Mouse (Mus musculus) c-Kit-positive CD71-positive TER-119-positive erythroid progenitor cells, embryonic 14.5 days (primary cell): ENCODE data around the gene Ovca2.

ENCODE experiments used
- DNase-seq: peaks from one replicate; pipeline ENCODE4 v3.0.0-alpha.2; 2013; ENCODE audit warnings: low spot score

Gene Ovca2

DNA sequence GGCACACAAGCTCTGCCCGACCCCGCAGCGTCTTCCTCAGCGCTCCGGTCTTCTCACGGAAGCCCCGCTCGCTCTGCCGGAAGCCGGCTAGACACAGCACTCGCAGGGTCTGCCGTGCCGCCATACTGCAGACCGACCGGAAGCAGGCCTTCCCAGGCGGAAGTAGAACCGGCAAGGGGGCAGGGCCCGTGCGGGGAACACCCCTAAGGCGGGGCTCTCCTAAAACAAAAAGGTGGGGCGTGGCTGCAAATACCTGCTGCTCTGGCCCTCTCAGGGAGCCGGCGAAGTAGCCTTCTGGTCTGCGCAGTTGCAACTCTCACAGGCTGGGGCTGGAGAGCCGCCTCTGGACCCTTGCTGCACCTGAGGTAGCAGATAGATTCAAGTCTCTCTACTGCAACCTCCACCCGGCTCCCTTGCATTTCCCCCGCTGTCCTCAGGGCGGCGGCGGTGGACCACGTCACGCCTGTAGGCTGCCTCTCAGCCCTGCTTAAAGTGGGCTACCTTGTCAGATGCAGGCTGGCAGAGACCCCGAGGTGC, at the start of gene Ovca2:
TSS of gene Ovca2 (minus strand) at position 164 of the 537 bp plus-strand sequence.
- DNase-seq = peak; percentile 83

DNA sequence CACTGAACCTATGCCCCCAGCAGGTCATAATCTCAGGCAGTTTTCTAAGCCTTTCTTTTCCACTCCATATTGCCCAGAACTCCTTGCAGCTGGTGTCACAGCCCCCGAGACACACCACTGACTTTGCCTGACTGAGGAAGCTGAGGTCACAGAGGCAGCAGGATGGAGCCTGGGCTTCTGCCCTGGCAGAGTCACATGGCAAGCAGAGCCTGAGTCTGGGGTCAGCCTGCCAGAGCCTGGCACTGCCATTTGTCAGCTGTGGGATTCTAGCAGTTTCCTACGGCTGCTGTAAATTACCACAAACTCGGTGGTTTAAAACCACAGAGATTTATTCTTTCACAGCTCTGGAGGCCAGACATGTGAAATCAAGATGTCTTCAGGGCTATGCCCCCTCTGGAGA, 49.0 kb upstream of the Ovca2 start:
- DNase-seq = no peak

DNA sequence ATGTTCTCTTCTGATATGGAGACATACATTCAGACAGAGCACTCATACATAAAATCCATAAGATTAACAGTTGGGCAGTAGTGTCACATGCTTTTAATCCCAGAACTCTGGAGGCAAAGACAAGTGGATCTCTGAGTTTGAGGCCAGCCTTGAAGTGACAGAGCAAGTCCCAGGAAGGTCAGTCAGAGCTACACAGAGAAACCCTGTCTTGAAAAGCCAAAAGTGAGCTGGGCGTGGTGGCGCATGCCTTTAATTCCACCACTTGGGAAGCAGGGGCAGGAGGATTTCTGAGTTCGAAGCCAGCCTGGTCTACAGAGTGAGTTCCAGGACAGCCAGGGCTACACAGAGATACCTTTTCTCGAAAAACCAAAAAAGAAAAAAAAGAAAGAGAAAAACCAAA, 46.2 kb upstream of the Ovca2 start:
- DNase-seq = no peak

DNA sequence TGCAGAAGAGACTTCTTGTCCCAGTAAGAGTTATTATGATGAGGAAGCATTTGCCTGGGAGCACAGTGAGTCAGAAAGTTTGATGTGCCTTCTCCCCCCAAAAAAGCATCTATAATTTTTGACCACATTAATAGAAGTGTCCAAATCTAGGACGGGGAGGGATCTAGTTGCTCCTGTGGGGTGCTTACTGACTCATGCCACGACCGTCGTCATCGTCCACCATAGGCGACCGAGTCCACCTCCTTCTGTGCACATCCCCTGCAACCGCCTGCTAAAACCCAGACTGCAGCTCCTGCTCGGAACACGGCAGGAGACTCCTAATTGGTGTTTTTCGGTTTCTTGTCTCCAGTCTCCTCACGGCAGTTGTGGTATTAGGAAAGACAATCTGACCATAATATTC, 45.4 kb upstream of the Ovca2 start:
- DNase-seq = no peak

DNA sequence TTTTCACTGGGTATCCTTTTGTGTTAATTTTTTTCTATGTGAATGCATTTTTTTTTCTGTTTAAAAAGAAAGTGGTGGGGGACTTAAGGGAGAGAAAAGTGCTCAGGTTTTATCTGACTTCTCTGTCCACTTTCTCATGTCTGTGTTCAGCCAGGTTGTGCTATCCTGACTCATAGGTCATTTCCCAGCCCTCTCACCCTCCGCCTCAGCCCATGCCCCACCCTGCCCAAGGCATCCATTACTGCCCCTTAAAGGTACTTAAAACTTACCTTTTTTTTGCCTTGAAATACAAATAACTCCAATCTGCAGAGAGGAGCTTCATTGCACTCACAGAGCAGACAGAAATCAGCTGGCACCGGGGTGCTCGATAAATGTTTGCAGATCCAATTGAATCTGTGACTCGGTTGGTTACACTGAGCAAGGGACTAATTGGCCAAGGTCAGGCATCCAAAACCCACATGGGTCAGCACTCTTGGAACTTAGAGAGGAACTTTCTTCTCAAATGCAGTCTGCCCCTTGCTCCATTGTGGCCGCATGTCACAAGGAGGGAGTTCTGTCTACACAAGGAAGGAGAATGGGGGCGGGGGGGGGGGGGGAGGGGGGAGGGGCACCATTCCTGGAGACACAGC, 42.0 kb upstream of the Ovca2 start:
- DNase-seq = no peak

DNA sequence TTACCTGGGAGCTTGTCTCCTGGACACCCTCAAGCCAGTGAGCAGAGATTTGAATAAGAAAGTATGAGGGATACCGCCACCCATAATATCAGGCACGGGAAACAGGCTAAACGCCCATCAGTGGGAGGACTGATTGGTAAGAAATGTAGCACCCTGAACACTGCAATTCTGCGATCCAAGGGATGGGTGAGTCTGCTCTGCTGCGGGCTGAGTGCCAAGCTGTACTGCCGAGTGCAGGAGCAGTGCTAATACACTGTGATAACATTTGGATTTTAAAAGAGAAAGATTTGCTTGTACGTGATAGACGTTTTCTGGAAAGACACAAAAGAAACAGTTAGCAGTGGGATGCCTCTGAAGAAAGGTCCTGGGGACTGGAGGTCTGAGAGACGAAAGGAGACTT, 41.5 kb upstream of the Ovca2 start:
- no peak for DNase-seq

DNA sequence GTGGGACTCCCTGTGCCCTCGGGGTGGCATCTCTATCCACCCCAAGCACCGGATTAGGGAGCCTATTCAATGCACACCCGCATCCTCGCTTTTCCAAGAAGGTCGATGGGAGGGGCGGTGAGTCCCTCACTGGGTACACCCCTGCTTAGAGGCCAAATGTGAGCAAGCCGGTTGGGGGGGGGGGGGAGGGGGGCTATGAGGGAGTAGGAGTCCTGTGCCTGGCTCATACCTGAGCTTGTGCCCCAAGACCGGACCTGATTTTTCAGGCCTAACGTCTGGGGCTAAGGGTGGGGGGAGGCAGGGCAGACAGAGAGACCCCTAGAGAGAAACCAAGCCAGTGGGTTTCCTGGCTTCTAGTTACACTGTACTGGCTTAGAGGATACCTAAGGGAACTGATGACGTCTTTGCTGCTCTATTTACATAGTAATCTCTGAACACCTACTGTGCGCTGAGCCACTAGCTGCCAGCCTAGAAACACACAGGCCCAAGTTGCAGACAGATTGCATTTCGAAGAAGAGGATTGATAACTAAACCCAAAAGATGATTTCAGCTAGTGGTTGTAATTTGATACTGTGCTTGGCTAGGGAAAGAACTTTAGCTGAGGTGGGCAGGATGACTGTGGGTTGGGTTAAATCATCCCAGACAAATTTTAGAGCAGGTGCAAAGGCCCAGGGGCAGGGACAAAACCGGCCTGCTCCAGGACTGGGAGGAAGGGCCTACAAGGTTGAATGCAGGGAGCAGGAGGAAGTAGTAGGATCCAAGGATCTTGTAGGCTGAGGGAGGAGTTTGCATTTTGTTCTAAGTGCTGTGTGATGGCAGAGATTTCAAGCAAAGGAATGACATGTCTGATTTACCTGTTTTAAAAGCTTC, 35.7 kb upstream of the Ovca2 start:
- DNase-seq = no peak

DNA sequence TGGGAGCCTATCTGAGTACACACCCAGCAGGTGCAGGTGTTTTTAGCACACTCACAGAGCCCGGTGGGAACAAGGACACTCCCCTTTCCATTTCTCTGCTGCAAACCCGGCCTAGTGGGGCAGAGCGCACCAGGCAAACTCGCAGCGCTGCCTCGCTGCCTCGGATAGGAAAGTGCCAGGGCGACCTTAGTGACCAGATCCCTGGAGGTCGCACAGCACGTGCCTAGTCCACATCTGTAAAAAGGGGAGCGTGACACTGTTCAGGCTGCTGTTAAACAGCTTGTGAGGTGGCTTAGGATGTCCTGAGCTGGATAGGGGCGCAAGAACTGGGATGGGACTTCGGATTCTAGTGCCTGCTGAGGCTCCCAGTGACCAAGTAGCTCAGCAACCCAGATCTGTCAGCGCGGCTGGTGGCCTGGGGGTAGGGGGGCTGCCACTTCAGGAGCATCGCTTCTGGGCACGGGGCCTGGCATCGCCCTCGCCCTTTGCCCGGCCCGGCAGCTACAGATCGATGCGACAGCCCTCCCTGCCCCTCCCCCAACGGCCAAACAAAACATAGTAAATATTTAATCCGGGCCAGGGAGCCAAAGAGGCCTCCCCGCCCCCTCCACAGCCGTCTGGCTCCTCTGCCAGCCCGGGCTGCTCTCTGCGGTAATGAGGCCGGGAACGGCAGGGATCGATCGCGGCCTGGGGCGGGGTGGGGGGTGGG, 34.9 kb upstream of the Ovca2 start:
- DNase-seq = no peak

DNA sequence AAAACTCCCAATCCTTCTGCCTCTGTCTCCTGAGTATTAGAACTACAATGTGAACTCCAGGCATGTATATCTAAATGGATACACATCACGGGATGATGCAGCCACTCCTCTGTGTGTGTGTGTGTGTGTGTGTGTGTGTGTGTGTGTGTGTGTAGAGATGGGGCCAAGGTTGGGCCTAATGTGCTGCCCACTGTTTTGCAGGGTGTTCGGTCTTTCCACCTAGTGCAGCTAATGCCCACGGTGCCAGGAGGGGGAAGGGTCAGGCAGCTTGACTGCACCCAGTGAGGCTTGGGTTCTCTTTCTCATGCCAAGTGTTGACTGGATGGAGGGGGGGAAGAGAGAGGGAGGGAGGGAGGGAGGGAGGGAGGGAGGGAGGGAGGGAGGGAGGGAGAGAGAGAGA, 34.2 kb upstream of the Ovca2 start:
- DNase-seq = no peak

DNA sequence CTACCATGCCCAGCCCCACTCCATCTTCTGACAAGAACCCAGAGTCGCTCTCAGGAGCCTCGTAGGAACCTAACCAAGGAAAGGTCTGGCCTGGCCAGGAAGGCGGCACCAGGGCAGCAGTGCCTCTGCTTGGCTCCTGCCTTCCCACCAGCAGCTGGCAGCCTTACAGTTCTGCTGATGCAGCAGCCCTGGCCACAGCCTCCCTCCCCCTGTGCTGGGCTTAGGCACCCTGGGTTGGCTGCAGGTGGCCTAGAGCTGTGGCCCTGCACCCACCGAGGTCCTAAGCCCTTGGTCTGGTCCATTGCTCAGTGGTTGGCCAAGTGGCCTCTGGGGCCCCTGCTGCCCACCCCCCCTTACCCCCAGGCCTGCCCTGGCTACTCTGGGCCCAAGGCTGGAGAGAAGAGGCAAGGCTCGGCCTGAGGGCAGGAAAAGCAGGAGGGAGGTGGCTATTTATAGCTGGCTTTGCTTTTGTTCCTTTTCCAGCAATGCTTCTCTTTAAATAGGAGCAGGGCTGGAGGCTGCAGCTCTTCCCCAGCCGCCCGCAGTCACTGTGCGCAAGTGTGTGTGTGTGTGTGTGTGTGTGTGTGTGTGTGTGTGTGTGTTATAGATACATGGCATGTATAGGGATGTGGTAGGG, 33.5 kb upstream of the Ovca2 start:
- no peak for DNase-seq

DNA sequence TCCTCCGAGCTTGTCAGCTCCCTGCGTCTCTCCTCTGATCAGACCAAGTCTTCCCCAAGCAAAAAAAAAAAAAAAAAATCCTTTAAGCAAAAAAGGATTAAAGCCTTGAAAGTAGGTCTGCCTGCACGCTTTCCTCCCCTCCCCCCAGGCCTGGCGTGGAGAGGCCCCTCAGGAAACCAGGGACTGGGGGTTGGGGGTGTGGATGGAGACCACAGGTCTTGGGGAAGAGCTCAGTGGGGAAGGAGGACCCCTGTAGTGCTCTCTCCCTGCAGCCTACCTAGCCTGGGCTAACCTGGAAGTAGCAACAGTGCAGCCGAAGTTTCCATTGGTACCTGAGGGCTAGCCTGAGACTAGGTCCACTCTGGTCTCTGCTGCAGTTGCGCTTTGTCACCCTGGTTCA, 32.1 kb upstream of the Ovca2 start:
- DNase-seq = no peak

DNA sequence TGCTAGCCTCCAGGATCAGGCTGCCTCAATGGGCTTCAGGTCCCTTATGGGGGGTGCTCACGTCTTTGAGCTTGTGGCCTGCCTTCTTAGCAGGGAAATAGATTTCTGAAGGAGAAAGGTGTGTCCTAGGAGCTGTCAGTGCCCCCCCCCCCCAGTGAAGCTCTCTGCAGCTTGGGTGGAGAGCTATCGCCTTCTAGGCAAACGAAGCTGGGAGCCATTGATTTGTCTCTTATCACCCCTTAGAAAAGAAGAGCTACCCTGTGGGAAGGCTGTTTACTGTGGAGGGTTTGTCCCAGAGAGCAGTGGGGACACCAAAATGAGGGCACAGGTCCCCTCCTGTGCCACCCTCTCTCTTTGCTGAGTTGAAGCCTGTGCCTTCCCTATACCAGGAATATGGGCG, 31.5 kb upstream of the Ovca2 start:
- peak; percentile 45 for DNase-seq

DNA sequence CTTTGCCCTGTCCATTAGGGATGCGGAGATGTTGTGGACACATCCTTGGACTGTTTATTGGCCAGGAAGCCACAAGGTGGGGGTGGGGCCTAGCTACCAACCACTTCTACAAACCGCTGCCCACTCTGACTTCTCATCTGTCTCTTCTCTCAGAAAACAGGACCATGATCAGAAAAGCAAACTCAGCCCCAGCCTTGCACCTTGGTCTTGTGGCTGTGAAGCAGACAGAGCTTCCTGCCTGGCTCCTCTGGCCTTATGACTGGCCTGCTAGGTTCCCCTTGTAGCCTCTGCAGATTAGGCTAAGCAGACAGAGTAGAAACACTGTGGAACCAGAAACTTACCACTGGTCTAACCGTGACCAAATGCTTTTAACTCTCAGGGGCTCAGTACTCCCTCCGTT, 30.7 kb upstream of the Ovca2 start:
- DNase-seq = no peak

DNA sequence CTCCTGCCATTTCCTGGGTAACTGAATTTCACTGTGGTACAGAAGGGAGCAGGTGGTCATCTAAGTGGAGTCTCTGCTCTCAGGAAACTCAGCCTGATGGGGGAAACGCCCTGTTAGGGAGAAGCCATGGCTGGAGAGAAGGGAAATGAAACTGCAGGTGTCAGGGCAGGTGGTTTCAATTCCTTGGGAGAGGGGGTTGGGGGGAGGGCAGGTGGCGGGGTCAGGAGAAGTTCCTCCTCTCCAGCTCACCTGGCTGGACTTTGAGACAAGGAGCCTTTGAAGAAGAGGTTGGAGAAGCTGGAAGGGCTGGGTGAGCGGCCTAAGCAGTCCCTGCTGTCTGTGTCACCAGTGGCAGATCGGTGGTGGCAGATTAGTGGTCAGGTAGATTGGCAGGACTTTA, 27.7 kb upstream of the Ovca2 start:
- no peak for DNase-seq

DNA sequence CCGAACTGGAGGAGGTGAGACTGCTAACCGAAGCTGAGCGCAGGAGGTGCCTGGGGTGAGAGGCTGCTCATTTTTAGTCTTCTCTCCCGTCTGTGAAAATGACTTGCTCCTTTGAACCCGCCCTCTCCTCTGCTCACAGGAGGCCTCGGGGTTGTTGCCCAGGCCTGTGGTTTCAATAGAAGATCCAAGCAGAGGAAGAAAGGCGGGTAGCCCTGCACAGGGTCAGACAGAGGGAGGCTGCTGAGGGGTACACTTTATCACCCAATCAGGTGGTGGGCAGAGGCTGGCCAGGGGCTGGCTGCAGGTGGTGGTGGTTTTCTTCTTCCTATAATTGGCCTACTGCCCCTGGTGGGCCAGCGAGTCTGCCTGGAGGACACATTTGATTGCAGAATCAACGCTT, 25.8 kb upstream of the Ovca2 start:
- DNase-seq = no peak

DNA sequence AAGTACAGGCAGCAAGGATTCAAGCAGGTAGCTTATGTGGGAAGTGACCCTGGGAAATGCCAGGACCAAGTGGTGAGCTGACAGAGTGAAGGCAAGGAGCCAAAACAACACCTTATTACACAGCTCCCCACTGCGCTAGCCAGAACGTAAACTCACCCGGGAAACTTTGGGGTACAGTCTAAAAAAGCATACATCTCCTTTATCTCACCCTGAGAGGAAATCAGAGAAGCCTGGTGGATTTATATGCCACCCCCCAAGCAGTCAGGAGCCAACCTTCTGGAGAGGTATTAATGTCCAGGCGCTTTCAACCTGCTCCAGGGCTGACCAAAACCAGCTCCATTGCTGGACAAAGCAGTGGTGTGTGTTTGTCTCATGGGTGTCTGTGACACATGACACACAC, 25.3 kb upstream of the Ovca2 start:
- DNase-seq = no peak

DNA sequence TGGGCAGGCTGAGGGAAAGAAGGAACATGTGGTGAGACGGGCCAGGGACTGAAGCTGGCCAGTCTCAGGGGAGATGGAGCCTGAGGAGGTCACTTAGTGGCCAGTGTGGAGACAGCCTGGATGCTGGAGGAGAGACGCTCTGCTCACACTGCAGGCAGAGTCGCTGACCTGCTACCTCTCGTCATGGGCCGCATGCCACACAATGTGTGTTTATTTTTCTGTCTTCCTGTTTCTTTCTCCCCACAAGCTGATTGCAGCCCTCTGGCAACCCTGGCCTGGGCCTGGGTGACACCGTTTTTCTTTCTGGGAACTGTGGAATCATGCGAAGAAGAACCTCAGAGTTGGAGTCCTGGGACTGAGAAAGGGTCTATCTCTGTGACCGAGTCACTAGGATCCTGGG, 23.1 kb upstream of the Ovca2 start:
- DNase-seq = no peak

DNA sequence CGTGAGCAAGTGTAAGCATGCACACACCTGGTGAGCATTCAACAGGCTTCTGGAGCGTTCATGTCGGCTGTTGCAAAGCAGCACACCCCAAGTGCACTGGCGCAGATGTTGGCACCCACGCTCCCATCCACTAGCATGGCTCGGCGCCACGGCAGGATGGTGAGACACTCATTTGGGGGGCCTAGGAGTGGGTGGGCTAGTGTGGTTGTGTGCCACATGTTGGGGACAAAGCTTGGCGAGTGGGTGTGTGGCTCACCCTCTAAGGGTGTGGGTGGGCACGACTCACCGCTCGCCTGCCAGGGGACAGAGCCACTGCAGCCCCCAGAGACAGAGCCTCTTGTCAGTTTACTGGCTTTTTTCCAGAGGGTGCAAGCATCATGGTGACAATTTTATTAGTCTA, 22.3 kb upstream of the Ovca2 start:
- no peak for DNase-seq

DNA sequence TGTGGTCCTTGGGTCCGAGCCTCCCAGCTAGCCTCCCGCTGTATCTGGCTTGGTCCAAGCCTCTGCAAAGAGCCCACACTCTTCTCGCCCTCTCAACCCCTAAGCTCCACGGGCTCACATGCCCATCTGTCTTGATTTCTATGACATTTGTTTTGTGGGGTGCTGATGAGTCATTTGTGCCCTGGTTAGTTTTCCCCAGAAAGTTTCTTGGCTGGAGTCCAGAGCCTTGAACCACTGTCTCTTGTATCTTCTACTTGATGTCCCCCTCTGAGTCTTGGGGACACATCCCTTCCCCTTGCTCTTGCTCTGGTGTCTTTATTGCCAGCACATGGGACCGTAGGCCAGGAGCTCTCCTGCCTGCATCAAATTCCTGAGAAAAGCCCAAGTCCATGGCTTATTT, 21.3 kb upstream of the Ovca2 start:
- DNase-seq = no peak

DNA sequence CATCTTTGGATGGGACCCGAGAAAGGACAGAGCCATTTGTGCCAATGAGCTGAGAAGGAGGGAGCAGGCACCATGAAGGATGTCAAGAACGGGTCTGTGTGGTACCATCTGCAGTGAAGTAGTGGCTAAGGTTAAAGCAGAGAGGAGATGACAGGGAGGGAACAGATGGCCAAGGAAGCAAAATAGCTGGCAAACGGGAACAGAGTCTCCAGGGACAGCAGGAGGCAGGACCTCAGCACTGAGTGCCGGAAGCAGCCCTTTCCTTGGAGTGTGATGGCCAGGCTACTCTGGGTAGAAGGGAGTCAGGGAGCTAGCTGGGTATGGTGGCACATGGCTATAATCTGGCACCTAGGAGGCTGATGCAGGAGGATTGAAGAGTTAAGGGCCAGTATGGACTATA, 20.2 kb upstream of the Ovca2 start:
- no peak for DNase-seq

DNA sequence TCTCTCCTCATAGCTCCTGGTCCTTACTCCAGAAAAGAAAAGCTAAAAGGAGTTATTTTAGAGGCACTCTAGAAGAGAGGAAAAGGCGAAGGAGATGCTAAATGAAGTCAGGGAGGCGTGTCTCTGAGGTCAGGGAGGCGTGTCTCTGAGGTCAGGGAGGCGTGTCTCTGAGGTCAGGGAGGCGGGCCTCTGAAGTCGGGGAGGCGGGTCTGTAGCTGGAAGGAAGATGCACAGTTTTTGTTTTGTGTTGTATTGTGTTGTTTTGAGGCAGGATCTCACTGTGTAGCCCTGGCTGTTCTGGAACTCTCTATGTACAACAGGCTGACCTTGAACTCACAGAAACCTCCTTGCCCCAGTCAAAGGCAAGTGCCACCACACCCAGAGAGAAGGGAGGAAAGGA, 19.3 kb upstream of the Ovca2 start:
- no peak for DNase-seq

DNA sequence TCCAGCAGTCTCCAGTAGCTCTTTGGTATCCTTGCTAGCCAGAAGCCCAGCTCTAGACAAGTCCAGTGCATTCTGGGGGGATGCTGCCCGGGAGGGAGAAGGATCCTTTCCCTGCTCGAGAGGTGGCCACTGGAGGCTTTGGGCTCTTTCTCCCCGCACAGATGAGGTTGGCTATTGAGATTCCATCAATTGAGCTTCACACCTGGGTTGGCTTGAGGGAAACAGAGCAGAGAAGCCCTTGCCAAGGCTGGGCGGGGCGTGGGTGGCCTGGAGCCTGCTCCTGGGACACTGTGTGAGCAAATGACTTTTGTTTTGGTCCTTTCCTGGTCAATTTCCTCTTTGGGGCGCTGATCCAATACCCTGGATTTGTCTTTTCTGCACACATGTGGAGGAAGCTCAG, 17.5 kb upstream of the Ovca2 start:
- no peak for DNase-seq
